Mouse (Mus musculus): Measurements from ENCODE around the gene Tmco2. TPM values are rescaled to one million over a fixed set of nuclear protein-coding genes. Genes with fewer than 3 reads are reported as not detected.
"Not testable (repeated sequence)": the region's sequence is repeated elsewhere in the genome, so short reads cannot be mapped to it uniquely, and the experiment has no call there.

Tmco2 gene
- polyA plus RNA-seq, 1 experiment from 2014 or later: not detected

- 62% methylated on average over 2 of the region's 2 CpGs for WGBS
- no peak overlapping the region for H3K9ac ChIP-seq (ENCODE audit: low read length)
- H3K27ac ChIP-seq (ENCODE audit: low read length): no peak overlapping the region
- no peak for ATAC-seq (ENCODE audit: low read depth)
- H3K9me3 ChIP-seq (ENCODE audit: control insufficient read depth, low read length): no peaks in the 10 kb centered on the region
- H3K27me3 ChIP-seq (ENCODE audit: control insufficient read depth, insufficient read depth, low read depth, low read length): no peaks in the 10 kb centered on the region
- no peaks in the 10 kb centered on the region for H3K4me1 ChIP-seq (replicated peaks; ENCODE audit: control insufficient read depth, insufficient read depth, low read length)
- H3K4me2 ChIP-seq (ENCODE audit: low read depth, low read length): no peak overlapping the region
- H3K36me3 ChIP-seq (ENCODE audit: control insufficient read depth, insufficient read depth, low read length): peaks cover 11% of the 10 kb centered on the region
- no peak overlapping the region for H3K4me3 ChIP-seq (ENCODE audit: low read length)
These were observed 43.7 kb downstream of the Tmco2 start for GRCm38 (mm10) chr4:121065336-121065735.

- H3K4me2 ChIP-seq (ENCODE audit: low read depth, low read length); H3K9me3 ChIP-seq (ENCODE audit: control insufficient read depth, low read length); H3K9ac ChIP-seq (ENCODE audit: low read length); H3K4me1 ChIP-seq (replicated peaks; ENCODE audit: control insufficient read depth, insufficient read depth, low read length); ATAC-seq (ENCODE audit: low read depth); H3K27ac ChIP-seq (ENCODE audit: low read length); H3K36me3 ChIP-seq (ENCODE audit: control insufficient read depth, insufficient read depth, low read length); H3K27me3 ChIP-seq (ENCODE audit: control insufficient read depth, insufficient read depth, low read depth, low read length); H3K4me3 ChIP-seq (ENCODE audit: low read length): not testable (repeated sequence)
- 78% methylated on average over 10 of the region's 10 CpGs for WGBS
These were observed 49.8 kb downstream of the Tmco2 start for GRCm38 (mm10) chr4:121059218-121059617.

GRCm38 (mm10) chr4:121057032-121057431 lies 52.0 kb downstream of the Tmco2 start:
- no peak overlapping the region for H3K4me3 ChIP-seq (ENCODE audit: low read length)
- no peak overlapping the region for H3K27ac ChIP-seq (ENCODE audit: low read length)
- 53% methylated on average over 2 of the region's 2 CpGs for WGBS

GRCm38 (mm10) chr4:121056342-121056741 lies 52.7 kb downstream of the Tmco2 start:
- Histone ChIP-seq H3K9me3 (ENCODE audit: control insufficient read depth, low read length) (no peaks in the 10 kb centered on the region), H3K36me3 (ENCODE audit: control insufficient read depth, insufficient read depth, low read length) (peaks cover 3% of the 10 kb centered on the region), H3K27ac (ENCODE audit: low read length) (no peak overlapping the region), H3K4me2 (ENCODE audit: low read depth, low read length) (no peak overlapping the region), H3K4me3 (ENCODE audit: low read length) (no peak overlapping the region), H3K27me3 (ENCODE audit: control insufficient read depth, insufficient read depth, low read depth, low read length) (no peaks in the 10 kb centered on the region; the same call in 1 of the 2 replicates), H3K4me1 (replicated peaks; ENCODE audit: control insufficient read depth, insufficient read depth, low read length) (no peaks in the 10 kb centered on the region), H3K9ac (ENCODE audit: low read length) (no peak overlapping the region)
- 46% methylated on average over 3 of the region's 3 CpGs for WGBS
- ATAC-seq (ENCODE audit: low read depth): no peak

More at GRCm38 (mm10) chr4:121057032-121057431, 52.0 kb downstream of the Tmco2 start:
- no peak for ATAC-seq (ENCODE audit: low read depth)
- Histone ChIP-seq H3K9ac (ENCODE audit: low read length) (no peak overlapping the region), H3K27me3 (ENCODE audit: control insufficient read depth, insufficient read depth, low read depth, low read length) (no peaks in the 10 kb centered on the region; the same call in 1 of the 2 replicates), H3K9me3 (ENCODE audit: control insufficient read depth, low read length) (no peaks in the 10 kb centered on the region), H3K36me3 (ENCODE audit: control insufficient read depth, insufficient read depth, low read length) (peaks cover 3% of the 10 kb centered on the region), H3K4me1 (replicated peaks; ENCODE audit: control insufficient read depth, insufficient read depth, low read length) (no peaks in the 10 kb centered on the region), H3K4me2 (ENCODE audit: low read depth, low read length) (no peak overlapping the region)

Other genes with a start within 250 kb of the Tmco2 start
- gene Exo5, start 184.2 kb downstream of the Tmco2 start, polyA plus RNA-seq (2015; fragmentation: Nextera tagmentation; extraction: Ambion mirVana): 26.8 and 27.2 TPM in 2 replicates
- 6.8 and 7.5 TPM in 2 replicates for gene Zfp69, start 157.5 kb downstream of the Tmco2 start, polyA plus RNA-seq (2015; fragmentation: Nextera tagmentation; extraction: Ambion mirVana)
- 12.3 and 12.6 TPM in 2 replicates for gene Smap2, start 92.0 kb downstream of the Tmco2 start, polyA plus RNA-seq (2015; fragmentation: Nextera tagmentation; extraction: Ambion mirVana)
- gene Col9a2, start 69.8 kb downstream of the Tmco2 start, polyA plus RNA-seq (2015; fragmentation: Nextera tagmentation; extraction: Ambion mirVana): 5.1 and 5.9 TPM in 2 replicates
- gene Zmpste24, start 11.0 kb downstream of the Tmco2 start, polyA plus RNA-seq (2015; fragmentation: Nextera tagmentation; extraction: Ambion mirVana): 37.9 and 39.8 TPM in 2 replicates
- gene Rlf, start 105.9 kb upstream of the Tmco2 start, polyA plus RNA-seq (2015; fragmentation: Nextera tagmentation; extraction: Ambion mirVana): 20.5 and 24.3 TPM in 2 replicates
- gene Gm12888, start 215.7 kb upstream of the Tmco2 start, polyA plus RNA-seq (2015; fragmentation: Nextera tagmentation; extraction: Ambion mirVana): not detected in 2 replicates

Measured in lung, embryonic 16.5 days (tissue).